Mouse (Mus musculus) hindbrain, embryonic 16.5 days (tissue): ENCODE results near the gene Ncam2. TPM values are rescaled to one million over a fixed set of nuclear protein-coding genes. Genes with fewer than 3 reads are reported as not detected.
A peak's percentile ranks its signal among the peaks of the same experiment; 100 is the strongest.

Experiments used
- ATAC-seq: fragments of 200-750 bp; cut with Nextera tagmentation; 2 replicates; pipeline ENCODE4 v1.8.0; 2017; ENCODE audit warnings: moderate TSS enrichment, moderate library complexity
- H3K27ac ChIP-seq: fragments of 300-500 bp; sonication (generic); 2 replicates; pipeline ENCODE4 v1.5.1; 2014; ENCODE audit warnings: low read depth, mild to moderate bottlenecking, control low read depth, low read length, moderate library complexity
- H3K27me3 ChIP-seq: fragments of 300-500 bp; sonication (generic); replicated peaks from 2 replicates; pipeline ENCODE4 v1.6.1; 2014; ENCODE audit warnings: low read length; ENCODE audit not compliant: control insufficient read depth, insufficient read depth
- H3K36me3 ChIP-seq: fragments of 300-500 bp; sonication (generic); 2 replicates; pipeline ENCODE4 v1.6.1; 2014; ENCODE audit warnings: mild to moderate bottlenecking, low read length, moderate library complexity, mixed read lengths; ENCODE audit not compliant: control insufficient read depth, insufficient read depth
- H3K4me1 ChIP-seq: fragments of 300-500 bp; sonication (generic); 2 replicates; pipeline ENCODE4 v1.6.1; 2014; ENCODE audit warnings: low read depth, low read length; ENCODE audit not compliant: control insufficient read depth, insufficient read depth
- H3K4me2 ChIP-seq: fragments of 300-500 bp; sonication (generic); 2 replicates; pipeline ENCODE4 v1.6.1; 2014; ENCODE audit warnings: mild to moderate bottlenecking, low read length, control low read depth, moderate library complexity
- H3K4me3 ChIP-seq: fragments of 300-500 bp; sonication (generic); 2 replicates; pipeline ENCODE4 v1.5.1; 2014; ENCODE audit warnings: mild to moderate bottlenecking, low read length, control low read depth, moderate library complexity
- H3K9ac ChIP-seq: fragments of 300-500 bp; sonication (generic); 2 replicates; pipeline ENCODE4 v1.6.1; 2014; ENCODE audit warnings: low read depth, mild to moderate bottlenecking, control low read depth, low read length, moderate library complexity
- H3K9me3 ChIP-seq: fragments of 300-500 bp; sonication (generic); 2 replicates; pipeline ENCODE4 v1.6.1; 2014; ENCODE audit warnings: mild to moderate bottlenecking, low read length, moderate library complexity; ENCODE audit not compliant: control insufficient read depth
- WGBS: fragments of 180-500 bp; shearing (Covaris S2); extraction: QIAGEN DNeasy Blood & Tissue Kit; methylation state at CpG from one replicate; pipeline ENCODE4 v1.1.7; 2014; 5-methylcytosine and 5-hydroxymethylcytosine counted together
- polyA plus RNA-seq: library from polyadenylated mRNA; unstranded; fragments of >200 nt; fragmentation: Nextera tagmentation; extraction: Ambion mirVana; gene quantifications from 2 replicates; pipeline ENCODE4 v1.2.1, GENCODE M21; 2015

The Ncam2 gene
- polyA plus RNA-seq, 1 experiment from 2014 or later, result 28.6 TPM

DNA sequence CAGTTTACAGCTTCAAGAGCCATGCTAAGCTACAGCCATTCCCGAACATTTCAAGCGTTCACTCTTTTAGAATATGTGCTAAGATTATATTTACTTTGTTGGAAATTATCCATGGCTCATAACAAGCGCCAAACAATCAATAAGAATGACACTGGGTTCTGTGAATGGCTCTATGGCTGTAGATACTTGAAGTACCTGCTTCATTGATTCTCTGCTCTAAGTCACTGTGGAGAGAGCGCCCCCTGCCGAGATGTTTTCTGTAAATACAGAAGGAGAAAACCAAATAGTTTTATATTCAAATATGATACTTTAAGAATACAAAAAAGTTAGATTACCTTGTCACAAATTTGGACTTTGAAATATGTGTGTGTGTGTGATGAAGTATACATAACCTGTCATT is 83.7 kb downstream of the Ncam2 start:
- H3K9ac ChIP-seq, result no peak overlapping the region
- ATAC-seq, result no peak
- no peaks in the 10 kb centered on the region for H3K9me3 ChIP-seq
- H3K27ac ChIP-seq, result no peak overlapping the region
- H3K4me1 ChIP-seq, result no peaks in the 10 kb centered on the region
- no peaks in the 10 kb centered on the region for H3K27me3 ChIP-seq
- 31% methylated on average over 5 of the region's 5 CpGs for WGBS
- no peak overlapping the region for H3K4me2 ChIP-seq
- no peaks in the 10 kb centered on the region for H3K36me3 ChIP-seq
- no peak overlapping the region for H3K4me3 ChIP-seq

- Histone ChIP-seq H3K27me3 (no peaks in the 10 kb centered on the region), H3K4me3 (no peak overlapping the region), H3K9me3 (no peaks in the 10 kb centered on the region), H3K4me1 (no peaks in the 10 kb centered on the region), H3K27ac (no peak overlapping the region), H3K9ac (no peak overlapping the region), H3K36me3 (no peaks in the 10 kb centered on the region), H3K4me2 (peak overlapping the region; percentile 3; the same call in 1 of the 2 replicates)
- 45% methylated on average over 7 of the region's 7 CpGs for WGBS
- peak; percentile 85 for ATAC-seq
Observed at GRCm38 (mm10) chr16:81284859-81285837, 84.7 kb downstream of the Ncam2 start.

DNA sequence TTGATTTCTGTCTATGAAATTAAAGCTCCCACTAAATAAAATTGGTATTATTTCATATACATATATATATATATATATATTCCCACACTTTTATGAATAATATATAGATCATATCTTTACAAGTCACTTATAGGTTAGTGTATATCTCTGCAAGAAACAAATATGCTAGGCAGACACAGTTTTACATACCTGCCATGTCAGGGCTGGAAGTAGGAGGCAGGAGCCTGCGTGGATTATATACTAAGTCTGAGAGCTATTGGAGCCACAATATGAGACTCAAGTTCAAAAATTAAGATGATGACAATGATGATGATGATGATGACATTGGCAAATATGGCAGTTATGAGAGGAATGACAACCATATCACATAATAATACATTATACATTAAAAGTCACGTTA is 85.4 kb downstream of the Ncam2 start:
- no peaks in the 10 kb centered on the region for H3K4me1 ChIP-seq
- no peak overlapping the region for H3K4me3 ChIP-seq
- H3K27ac ChIP-seq, result no peak overlapping the region
- no peak for ATAC-seq
- no peaks in the 10 kb centered on the region for H3K27me3 ChIP-seq
- no peaks in the 10 kb centered on the region for H3K36me3 ChIP-seq
- H3K9me3 ChIP-seq, result no peaks in the 10 kb centered on the region
- WGBS, result 73% methylated on average over 2 of the region's 2 CpGs
- H3K9ac ChIP-seq, result no peak overlapping the region
- no peak overlapping the region for H3K4me2 ChIP-seq

GRCm38 (mm10) chr16:81303806-81304205 is 103.3 kb downstream of the Ncam2 start:
- no peak overlapping the region for H3K27ac ChIP-seq
- ATAC-seq, result no peak
- 74% methylated on average over 2 of the region's 2 CpGs for WGBS

GRCm38 (mm10) chr16:81309215-81309614 is 108.7 kb downstream of the Ncam2 start:
- H3K4me3 ChIP-seq, result no peak overlapping the region
- H3K4me1 ChIP-seq, result no peaks in the 10 kb centered on the region
- no peaks in the 10 kb centered on the region for H3K27me3 ChIP-seq
- H3K4me2 ChIP-seq, result no peak overlapping the region
- no peaks in the 10 kb centered on the region for H3K36me3 ChIP-seq
- H3K9ac ChIP-seq, result no peak overlapping the region
- ATAC-seq, result no peak
- 82% methylated on average over 3 of the region's 3 CpGs for whole genome bisulfite sequencing
- no peaks in the 10 kb centered on the region for H3K9me3 ChIP-seq
- no peak overlapping the region for H3K27ac ChIP-seq

More at GRCm38 (mm10) chr16:81303806-81304205, 103.3 kb downstream of the Ncam2 start:
- Histone ChIP-seq H3K9me3 (no peaks in the 10 kb centered on the region), H3K4me1 (no peaks in the 10 kb centered on the region), H3K27me3 (no peaks in the 10 kb centered on the region), H3K4me2 (no peak overlapping the region), H3K9ac (no peak overlapping the region), H3K4me3 (no peak overlapping the region), H3K36me3 (no peaks in the 10 kb centered on the region)

GRCm38 (mm10) chr16:81319037-81319436 is 118.5 kb downstream of the Ncam2 start:
- ATAC-seq, result no peak
- no peak overlapping the region for H3K4me2 ChIP-seq
- H3K4me1 ChIP-seq, result no peaks in the 10 kb centered on the region
- H3K27me3 ChIP-seq, result no peaks in the 10 kb centered on the region
- WGBS, result 60% methylated on average over 1 of the region's 1 CpGs
- no peak overlapping the region for H3K9ac ChIP-seq
- H3K4me3 ChIP-seq, result no peak overlapping the region
- H3K27ac ChIP-seq, result no peak overlapping the region
- H3K9me3 ChIP-seq, result no peaks in the 10 kb centered on the region
- no peaks in the 10 kb centered on the region for H3K36me3 ChIP-seq

DNA sequence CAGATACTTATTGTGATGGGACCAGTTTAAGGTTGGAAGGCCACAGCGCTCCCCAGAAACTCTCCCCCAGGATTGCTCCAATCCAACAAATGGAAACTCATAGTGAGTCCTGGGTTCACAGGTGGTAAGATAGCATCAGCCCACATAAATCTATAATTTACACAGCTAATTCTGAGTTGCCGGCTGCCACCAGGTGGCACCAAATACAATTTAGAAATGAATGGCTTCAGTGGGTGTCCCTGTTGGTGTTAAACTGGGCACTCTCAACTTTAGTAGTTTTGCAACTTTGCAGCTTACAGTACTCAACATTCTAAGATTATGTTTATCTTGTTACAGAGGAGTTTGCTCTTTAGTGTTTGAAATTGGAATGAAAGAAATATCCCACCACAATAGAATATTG is 130.0 kb downstream of the Ncam2 start:
- WGBS, result 19% methylated on average over 2 of the region's 2 CpGs
- no peaks in the 10 kb centered on the region for H3K9me3 ChIP-seq

DNA sequence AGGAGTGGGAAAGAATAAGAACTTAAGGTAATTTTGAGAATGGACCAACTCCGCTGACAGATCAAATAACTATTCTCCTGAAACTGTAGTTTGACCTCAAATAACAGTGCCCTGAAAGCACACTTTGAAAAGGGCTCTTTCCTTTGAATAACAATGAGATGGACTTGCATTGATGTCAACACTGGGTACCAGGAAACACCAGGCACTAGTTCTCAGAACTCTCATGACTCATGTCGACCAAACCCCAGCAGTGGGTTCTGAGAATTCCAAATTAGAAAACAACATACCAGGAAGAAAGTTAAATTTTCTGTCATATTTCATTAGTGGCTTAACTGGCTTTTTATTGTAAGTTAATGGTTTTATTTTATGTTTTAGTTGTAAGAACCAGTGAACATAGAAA is 165.4 kb downstream of the Ncam2 start:
- Histone ChIP-seq H3K27ac (no peak overlapping the region), H3K4me2 (no peak overlapping the region), H3K9me3 (no peaks in the 10 kb centered on the region), H3K4me3 (no peak overlapping the region), H3K27me3 (no peaks in the 10 kb centered on the region), H3K9ac (no peak overlapping the region), H3K36me3 (no peaks in the 10 kb centered on the region), H3K4me1 (no peaks in the 10 kb centered on the region)
- WGBS, result 55% methylated on average over 2 of the region's 2 CpGs
- ATAC-seq, result no peak

More for the DNA sequence above, 130.0 kb downstream of the Ncam2 start:
- Histone ChIP-seq H3K4me1 (no peaks in the 10 kb centered on the region), H3K9ac (no peak overlapping the region), H3K4me2 (no peak overlapping the region), H3K27ac (no peak overlapping the region), H3K27me3 (no peaks in the 10 kb centered on the region), H3K4me3 (no peak overlapping the region), H3K36me3 (no peaks in the 10 kb centered on the region)
- ATAC-seq, result no peak

DNA sequence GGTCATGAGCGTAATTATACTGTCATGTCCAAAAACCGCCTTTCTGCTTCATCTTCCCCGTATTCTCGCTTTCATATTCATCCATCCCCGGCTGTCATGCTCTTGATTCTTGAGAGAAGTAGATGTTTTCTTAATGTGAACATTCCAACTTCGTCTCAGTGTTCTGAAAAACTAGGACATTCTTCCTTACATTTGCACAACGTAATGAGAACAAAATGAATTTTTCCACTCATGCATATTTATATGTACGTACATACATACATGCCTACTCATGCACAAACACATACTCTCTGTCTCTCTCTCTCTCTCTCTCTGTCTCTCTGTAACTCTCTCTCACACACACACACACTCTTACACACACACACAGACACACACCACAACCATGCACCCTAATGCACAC is 173.7 kb downstream of the Ncam2 start:
- Histone ChIP-seq H3K4me3 (no peak overlapping the region), H3K27me3 (no peaks in the 10 kb centered on the region), H3K36me3 (no peaks in the 10 kb centered on the region), H3K4me2 (no peak overlapping the region), H3K4me1 (no peaks in the 10 kb centered on the region), H3K27ac (no peak overlapping the region), H3K9me3 (no peaks in the 10 kb centered on the region), H3K9ac (no peak overlapping the region)
- ATAC-seq, result no peak
- 86% methylated on average over 8 of the region's 8 CpGs for WGBS
